Mouse (Mus musculus) T-helper 2 cell (primary cell): Measurements from ENCODE around the gene Gm4894.

Experiments
- in situ Hi-C: fragments of 300-600 bp; cut with MboI, MseI; formaldehyde crosslinking; loops from one replicate; pipeline ENCODE4 v1.15.1; 2025; ENCODE audit warnings: high pct_unique_total_duplicates

Gene Gm4894

DNA sequence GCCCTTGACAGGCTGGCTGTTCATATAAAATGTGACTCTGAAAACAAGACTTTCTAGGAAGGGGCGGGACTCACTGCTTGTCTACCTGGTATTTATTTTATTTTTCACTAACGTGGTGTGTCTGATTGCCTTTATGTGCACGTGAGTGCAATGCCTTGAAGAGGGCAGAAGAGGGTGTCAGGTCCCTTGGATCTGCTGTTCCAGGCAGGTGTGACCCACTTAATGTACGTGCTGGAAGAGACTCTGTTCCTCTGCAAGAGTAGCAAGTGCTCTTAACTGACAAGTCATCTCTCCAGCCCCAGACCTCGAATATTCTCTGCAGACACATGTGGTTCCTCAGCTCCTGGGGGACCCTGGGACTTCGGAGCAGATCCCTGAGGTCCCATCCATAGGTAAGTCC lies at the start of gene Gm4894:
Gene Gm4894, plus strand, starts transcription at position 301 of the 400 bp plus-strand sequence.
- in situ Hi-C loops, result loop anchor here (25.0 kb wide), 1 partner anchor 1162 kb away; no protein-coding TSS in a partner anchor

DNA sequence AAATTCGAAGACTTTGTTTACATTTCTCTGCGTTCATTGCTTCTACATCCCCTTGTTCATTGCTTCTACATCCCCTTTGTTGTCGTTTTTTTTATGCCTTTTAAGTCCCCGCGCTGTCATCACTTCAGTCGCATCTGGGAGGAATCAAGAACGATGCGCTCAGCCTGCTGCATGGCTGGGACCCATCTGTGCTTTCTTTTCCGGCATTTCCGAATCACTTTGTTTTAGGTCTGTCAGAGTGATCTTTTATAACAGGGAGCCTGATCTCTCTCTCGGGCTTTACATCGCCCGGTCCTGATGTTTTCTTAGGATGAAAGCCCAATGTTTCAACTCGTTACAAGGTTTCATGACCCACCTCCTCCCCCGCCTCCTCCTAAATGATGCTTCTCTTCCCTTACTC lies 44.0 kb upstream of the Gm4894 start:
- in situ Hi-C loops, result no loop called here

DNA sequence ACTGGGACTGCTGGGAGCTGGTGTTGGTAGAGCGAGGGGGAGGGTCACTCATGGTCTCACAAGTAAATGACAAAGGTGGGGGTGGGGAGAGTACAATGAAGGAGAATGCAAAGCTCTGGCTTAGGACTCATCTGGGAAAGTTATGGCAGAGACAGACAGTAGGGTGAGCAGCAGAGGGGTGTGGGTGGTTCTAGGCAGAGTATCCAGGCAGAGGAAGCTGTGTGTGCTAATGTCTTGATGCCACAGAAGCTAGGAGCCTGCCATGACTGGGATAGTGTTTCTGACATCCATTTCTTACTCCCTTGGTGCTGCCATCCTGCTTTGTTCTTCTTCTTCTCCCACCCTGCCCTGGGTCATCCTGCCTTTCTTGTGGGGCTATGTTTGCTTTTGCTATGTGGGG lies 38.8 kb upstream of the Gm4894 start:
- in situ Hi-C loops, result no loop called here

DNA sequence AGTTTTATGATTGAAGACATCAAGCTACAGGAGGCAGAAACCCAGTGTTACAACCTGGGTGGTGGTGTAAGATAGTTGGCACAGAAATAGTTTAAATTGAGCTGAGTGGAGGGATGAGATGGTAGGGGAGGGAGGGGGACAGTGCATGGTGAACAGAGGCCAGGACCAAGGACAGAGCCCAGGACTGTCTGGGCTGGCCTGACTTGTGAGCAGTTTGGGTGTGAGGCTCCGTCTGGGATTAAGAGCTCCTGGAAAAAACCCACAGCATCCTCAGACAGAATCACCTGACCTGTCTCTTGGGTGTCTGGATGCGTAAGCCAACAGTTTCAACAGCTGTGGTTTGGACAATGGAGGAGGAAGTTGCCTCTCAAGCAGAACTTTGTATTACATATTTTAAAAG lies 35.6 kb upstream of the Gm4894 start:
- in situ Hi-C loops, result no loop called here

DNA sequence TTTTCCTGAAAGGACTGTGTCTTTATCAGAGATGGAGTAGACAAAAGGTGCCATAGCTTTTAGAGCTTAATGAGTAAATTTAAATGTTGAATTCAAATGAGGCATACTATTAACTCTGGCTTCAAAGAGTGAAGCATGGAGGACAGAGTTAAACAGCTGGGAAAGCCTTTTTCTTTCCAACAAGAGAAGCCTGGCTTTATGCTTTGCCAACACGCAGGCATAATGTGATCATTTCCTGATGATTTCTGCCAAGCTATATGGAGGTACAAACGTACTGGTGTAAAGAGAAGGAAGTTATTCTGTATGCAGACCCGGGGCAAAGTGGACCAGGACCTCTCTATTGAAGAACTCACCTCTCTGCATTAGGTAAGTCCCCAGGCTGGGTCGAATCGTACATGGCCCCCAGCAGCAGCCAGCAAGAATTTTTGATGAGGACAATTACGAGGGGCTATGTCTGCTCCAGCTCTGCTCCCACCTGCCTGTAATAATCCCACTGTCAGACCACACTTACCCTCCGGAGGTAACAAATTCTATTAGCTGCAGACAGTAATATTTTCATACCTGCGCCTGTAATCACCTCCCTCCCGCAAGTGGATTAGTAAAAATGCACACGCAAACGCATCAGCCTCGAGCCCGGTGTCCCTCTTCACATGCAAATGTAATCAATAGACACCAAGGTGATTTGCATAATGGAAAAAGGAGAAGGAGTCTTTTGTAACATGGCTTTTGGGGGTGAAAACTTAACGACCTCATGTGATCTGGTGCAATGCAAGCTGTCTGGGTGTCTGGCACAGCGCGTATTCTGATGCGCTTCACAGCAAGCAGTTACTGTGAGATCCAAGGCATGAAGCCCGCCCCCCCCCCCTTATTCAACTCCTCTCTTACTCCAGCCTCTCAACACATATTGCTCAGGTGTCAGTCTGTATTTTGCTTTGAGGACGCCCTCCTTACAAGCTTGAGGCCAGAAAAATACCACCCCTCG lies 32.4 kb upstream of the Gm4894 start:
- in situ Hi-C loops, result no loop called here

DNA sequence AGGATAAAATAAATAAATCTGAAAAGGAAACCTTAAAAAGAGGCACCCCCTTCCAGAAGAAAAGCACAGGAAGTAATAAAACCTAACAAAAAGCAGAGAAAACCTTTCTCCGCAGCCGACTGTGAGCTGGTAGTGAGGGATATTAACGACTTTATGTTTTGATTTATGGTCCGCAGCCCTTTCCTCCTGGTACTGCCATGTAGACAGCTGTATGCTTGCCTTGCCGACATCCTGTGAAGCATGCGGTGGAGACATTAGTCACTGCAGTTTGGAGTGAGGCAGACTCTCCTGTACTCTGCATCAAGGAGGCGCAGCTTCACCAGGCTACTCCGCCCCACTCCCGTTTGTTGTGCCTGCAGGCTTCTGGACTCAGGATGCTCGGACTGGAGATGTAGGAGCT lies 25.8 kb upstream of the Gm4894 start:
- in situ Hi-C loops, result no loop called here

DNA sequence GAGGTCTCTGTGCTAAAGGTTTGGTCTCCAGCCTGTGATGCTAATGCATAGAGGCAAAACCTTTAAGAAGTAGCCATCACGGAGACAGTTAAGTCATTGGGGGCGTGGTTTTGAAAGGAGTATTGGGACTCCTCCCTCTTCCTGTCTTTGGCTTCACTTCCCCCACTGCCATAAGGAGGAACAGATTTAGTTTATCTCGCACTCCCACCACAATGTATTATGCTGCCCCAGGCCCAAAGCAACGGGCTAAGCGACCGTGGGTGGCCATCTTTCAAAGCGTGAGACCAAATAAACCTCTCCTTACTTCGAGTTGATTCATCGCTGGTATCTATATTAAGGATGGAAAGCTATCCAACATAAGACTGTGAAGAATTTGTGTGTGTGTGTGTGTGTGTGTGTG lies 22.9 kb upstream of the Gm4894 start:
- in situ Hi-C loops, result no loop called here

DNA sequence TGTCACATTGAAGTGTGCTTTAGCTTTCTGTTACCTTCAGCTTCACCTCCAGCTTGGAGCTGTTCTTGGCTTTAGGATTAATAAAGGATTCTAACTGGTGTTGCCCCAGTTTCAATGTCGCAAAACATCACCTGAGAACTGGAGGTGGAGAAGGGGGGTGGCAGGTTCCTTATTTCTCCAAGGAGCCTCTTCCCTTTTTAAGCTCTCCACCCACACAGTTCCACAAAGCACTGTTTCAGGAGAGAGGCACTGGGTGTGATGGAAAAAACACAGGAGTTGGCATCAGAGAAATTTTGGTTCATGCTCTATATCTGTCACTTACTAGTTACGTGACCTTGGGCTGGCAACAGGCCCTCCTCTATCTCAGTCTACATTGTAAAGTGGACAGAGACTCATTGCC lies 21.3 kb upstream of the Gm4894 start:
- in situ Hi-C loops, result no loop called here

DNA sequence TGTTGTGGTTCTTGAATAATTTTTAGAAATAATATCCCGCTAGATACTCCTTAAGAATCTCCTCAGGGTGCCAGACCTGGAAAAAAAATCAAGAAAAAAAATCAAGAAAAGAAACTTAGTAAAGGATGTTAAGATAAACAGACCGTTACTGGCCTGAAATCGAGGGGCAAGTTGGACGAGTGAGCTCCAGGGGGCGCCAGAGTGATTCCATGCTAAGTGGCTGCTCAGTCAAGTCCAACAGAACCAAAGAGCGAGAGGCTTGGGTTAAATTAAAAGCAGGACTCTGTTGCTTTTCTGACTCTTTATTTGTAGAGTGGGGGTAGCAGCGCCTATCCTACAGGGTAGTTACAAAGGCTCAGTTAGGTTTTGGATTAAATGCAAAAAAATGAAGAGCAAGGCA lies 3.5 kb upstream of the Gm4894 start:
- in situ Hi-C loops, result no loop called here

DNA sequence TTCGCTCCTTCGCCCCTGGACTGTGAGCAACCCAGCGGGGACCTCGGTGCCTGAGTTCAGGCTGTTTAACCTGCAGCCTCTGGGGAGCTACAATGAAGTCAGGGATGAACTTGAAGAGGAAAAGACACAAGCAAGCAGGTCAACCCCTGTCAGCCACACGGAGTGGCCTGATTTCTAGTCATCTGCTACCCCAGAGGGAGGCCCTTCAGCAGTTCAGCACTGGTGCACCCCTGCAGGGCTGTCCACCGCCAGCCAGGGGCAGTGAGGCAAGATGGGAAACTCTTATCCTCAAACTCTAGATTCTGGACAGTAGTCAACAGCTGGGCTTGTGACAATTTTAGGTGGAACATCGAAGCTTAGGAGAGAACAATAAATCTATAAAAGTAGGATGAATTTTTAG lies 18.6 kb downstream of the Gm4894 start:
- in situ Hi-C loops, result loop anchor here (25.0 kb wide), 1 partner anchor 1143 kb away; no protein-coding TSS in a partner anchor

DNA sequence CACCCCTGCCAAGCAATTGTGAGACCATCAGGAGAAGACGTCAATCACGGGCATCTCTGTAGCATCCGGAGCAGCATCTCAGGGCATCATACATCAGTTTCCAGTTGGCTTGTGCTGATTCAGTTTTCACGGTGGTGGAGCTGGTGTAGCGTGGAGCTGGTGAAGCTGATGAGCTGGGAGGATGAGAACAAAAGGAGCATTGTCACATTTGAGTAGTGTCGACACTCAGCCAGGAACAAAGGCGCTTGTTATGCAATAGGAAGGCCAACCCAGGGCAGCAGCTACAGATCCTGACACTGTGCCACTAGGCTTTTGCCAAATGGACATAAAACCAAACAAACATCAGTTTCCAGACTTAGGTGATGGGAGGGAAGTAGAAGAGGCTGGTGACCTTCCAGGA lies 23.2 kb downstream of the Gm4894 start:
- in situ Hi-C loops, result loop anchor here (25.0 kb wide), 1 partner anchor 1139 kb away; no protein-coding TSS in a partner anchor

DNA sequence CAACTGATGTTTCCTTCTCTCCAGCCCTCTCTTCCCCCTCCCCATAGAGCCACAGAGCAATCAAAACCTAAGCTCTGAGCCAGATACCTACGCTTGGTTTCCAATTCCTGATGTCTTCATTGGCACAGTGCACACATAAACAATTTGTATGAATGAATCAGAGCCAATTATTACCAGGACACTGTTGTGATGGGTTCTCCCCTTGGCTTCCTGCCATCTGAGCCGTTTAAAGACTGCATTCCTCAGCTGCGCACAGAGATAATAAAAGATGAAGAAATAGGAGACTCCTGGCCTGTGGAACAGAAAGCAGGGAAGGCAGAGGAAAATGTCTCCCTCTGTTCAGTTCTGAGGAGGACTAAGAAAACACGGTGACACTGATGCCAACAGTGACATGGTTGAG lies 25.6 kb downstream of the Gm4894 start:
- in situ Hi-C loops, result no loop called here

DNA sequence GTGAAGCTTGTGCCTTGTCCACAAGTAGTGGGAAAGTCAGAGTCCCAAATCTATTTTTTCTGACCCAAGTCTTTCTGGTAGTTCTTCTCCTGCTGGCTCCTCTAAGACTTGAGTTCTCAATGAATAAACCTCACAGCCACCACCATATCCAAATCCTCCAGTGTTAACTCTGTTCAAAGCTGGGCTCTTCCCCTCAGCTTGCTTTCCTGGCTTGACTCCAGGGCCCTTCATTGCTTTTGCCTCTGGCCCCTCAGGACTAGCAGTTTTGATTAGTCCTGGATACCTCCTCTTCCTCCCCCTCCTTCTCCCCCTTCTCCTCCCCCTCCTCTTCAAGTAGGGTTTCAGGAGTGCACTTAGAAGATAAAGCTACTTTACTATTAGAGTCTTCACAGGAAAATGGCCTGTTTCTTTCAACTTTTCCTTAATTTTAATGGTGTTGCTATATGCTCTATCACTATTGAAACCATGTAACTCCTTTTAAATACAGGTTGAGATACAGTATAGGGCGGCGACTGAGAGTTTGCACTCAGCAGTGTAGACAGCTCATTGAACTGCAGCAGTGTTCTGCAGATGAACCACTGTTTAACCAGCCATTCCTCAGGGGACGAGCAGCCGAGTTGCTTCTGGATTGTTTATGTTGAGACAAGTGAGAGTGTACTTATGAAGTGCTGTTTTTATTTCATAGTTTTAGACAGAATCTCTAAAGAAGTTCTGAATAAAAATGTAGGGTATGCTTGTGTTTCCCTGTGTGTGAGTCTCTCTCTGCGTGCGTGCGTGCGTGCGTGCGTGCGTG lies 26.4 kb downstream of the Gm4894 start:
- in situ Hi-C loops, result no loop called here

DNA sequence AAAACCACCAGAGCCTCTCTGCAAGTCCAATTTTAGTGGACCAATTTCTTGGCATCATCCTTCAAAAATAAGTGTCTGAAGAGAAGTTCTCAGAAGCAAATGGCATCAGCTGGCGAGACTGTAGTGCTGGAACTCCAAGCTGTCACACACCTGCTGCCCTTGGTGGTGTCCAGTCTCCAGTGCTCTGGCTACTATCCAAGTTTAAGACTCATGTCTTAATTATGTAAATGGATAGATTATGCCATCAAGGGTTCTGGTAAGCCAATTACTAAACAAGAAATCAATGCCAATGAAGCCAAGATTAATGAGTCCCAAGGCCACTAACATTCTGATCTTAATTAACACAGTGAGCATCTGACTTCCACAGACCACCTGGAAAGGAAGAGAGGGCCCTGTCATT lies 44.8 kb downstream of the Gm4894 start:
- in situ Hi-C loops, result no loop called here

DNA sequence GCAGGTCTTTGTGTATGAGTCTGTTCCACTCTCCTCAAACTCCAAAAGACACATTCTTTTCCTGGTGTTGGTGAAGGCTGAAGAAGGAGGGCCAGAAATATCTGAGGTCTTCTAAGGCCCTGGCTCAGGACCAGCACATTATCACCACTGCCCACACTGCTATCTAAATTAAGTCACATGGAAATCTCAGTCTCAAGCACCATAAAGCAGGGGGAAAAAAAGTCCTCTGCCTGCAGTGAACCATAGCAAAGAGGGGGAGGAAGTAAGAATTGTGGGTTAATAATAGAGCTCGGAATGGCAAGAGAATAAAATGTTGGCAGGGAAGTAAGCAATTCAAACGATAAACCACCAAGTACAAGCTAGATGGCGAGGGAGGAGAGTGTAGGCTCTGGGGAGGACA lies 57.2 kb downstream of the Gm4894 start:
- in situ Hi-C loops, result no loop called here

DNA sequence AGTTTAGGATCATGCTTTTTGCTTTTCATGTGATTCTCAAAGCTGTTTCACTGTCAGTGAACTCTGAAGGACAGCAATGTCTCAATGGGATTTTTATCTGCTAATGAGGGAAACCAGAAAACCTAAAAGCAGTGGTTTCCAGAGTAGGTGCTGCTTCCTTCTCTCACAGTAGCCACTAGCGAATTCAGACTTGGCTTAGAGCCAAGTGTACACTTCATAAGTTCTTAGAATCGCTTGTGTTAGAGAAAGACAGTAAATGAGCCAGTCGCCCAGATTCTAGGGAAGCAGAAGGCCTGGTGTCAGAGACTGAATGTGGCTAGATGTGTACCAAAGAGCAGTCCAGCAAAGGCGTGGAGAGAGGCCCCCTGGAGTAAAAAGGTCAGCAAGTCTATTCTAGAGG lies 60.5 kb downstream of the Gm4894 start:
- in situ Hi-C loops, result no loop called here

DNA sequence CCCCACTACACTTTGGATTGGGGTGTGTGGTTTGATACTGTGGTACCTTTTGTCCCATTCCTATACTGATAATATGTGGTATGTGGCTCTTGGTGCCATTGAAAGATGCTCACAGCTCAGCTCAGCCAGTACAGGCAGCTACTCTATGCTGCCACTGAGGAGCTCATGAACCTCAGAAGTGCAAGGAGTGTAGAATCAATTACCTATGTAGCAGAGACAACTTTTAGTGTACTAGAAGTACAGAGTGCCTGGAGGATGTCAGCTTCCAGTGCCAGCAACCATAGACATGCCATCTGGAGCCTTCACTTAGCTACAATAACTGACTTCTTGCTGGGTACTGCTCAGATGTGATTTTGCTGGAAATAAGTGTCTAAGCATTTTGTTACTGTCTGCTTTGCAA lies 68.3 kb downstream of the Gm4894 start:
- in situ Hi-C loops, result no loop called here
